Mouse (Mus musculus) kidney, postnatal 14 days (tissue): ENCODE measurements around the gene Epn3.

Source experiments
- DNase-seq: peaks from one replicate; pipeline ENCODE4 v3.0.0; 2022; ENCODE audit warnings: mixed read lengths

Gene Epn3

GRCm38 (mm10) chr11:94468582-94469064 is 31.2 kb downstream of the Epn3 start:
- no peak for DNase-seq

GRCm38 (mm10) chr11:94466333-94466855 is 33.4 kb downstream of the Epn3 start:
- DNase-seq = no peak

- DNase-seq = peak; percentile 52
Observed at GRCm38 (mm10) chr11:94464170-94464569, 35.6 kb downstream of the Epn3 start.

- DNase-seq = peak; percentile 67
Observed at GRCm38 (mm10) chr11:94461856-94462255, 37.9 kb downstream of the Epn3 start.

- no peak for DNase-seq
Observed at GRCm38 (mm10) chr11:94457001-94457400, 42.8 kb downstream of the Epn3 start.

- no peak for DNase-seq
Observed at GRCm38 (mm10) chr11:94456347-94456746, 43.4 kb downstream of the Epn3 start.

GRCm38 (mm10) chr11:94455161-94455820 is 44.5 kb downstream of the Epn3 start:
- no peak for DNase-seq

- DNase-seq = no peak
Observed at GRCm38 (mm10) chr11:94454756-94455155, 45.0 kb downstream of the Epn3 start.

- no peak for DNase-seq
Observed at GRCm38 (mm10) chr11:94451091-94451773, 48.5 kb downstream of the Epn3 start.

- no peak for DNase-seq
Observed at GRCm38 (mm10) chr11:94449886-94450285, 49.9 kb downstream of the Epn3 start.

- DNase-seq = no peak
Observed at GRCm38 (mm10) chr11:94449239-94449638, 50.5 kb downstream of the Epn3 start.

GRCm38 (mm10) chr11:94447017-94447416 is 52.8 kb downstream of the Epn3 start:
- no peak for DNase-seq

GRCm38 (mm10) chr11:94445300-94445699 is 54.5 kb downstream of the Epn3 start:
- DNase-seq = peak; percentile 58

GRCm38 (mm10) chr11:94444829-94445228 is 54.9 kb downstream of the Epn3 start:
- DNase-seq = peak; percentile 48

- DNase-seq = no peak
Observed at GRCm38 (mm10) chr11:94441752-94442151, 58.0 kb downstream of the Epn3 start.

GRCm38 (mm10) chr11:94441122-94441521 is 58.7 kb downstream of the Epn3 start:
- DNase-seq = no peak

GRCm38 (mm10) chr11:94440421-94440820 is 59.4 kb downstream of the Epn3 start:
- no peak for DNase-seq
